Mouse (Mus musculus) liver, postnatal 0 days (tissue): ENCODE measurements around the gene H2-Q7. TPM values are rescaled to one million over a fixed set of nuclear protein-coding genes. Genes with fewer than 3 reads are reported as not detected.
"Not testable (repeated sequence)": the region's sequence is repeated elsewhere in the genome, so short reads cannot be mapped to it uniquely, and the experiment has no call there.

Experiments used
- ATAC-seq: fragments of 200-750 bp; cut with Nextera tagmentation; 2 replicates; pipeline ENCODE4 v1.8.0; 2017; ENCODE audit warnings: mild to moderate bottlenecking, moderate library complexity
- DNase-seq: peaks from one replicate; pipeline ENCODE4 v3.0.0-alpha.2; 2016
- H3K27ac ChIP-seq: fragments of 300-500 bp; sonication (generic); 2 replicates; pipeline ENCODE4 v1.5.1; 2014; ENCODE audit warnings: antibody characterized with exemption, moderate library complexity, mild to moderate bottlenecking, low read depth
- H3K27me3 ChIP-seq: fragments of 300-500 bp; sonication (generic); 2 replicates; pipeline ENCODE4 v1.6.1; 2014; ENCODE audit warnings: low read length, control low read depth, mixed read lengths; ENCODE audit not compliant: insufficient read depth
- H3K36me3 ChIP-seq: fragments of 300-500 bp; sonication (generic); replicated peaks from 2 replicates; pipeline ENCODE4 v1.6.1; 2014; ENCODE audit warnings: mild to moderate bottlenecking, control low read depth, low read length, moderate library complexity, mixed read lengths; ENCODE audit not compliant: insufficient read depth
- H3K4me1 ChIP-seq: fragments of 300-500 bp; sonication (generic); 2 replicates; pipeline ENCODE4 v1.6.1; 2014; ENCODE audit warnings: antibody characterized with exemption, mild to moderate bottlenecking, control low read depth; ENCODE audit not compliant: insufficient read depth
- H3K4me2 ChIP-seq: fragments of 300-500 bp; sonication (generic); 2 replicates; pipeline ENCODE4 v1.6.1; 2014; ENCODE audit warnings: low read depth, mild to moderate bottlenecking, low read length, moderate library complexity, mixed read lengths
- H3K4me3 ChIP-seq: fragments of 300-500 bp; sonication (generic); 2 replicates; pipeline ENCODE4 v1.5.1; 2014; ENCODE audit warnings: low read depth, low read length
- H3K9ac ChIP-seq: fragments of 300-500 bp; sonication (generic); replicated peaks from 2 replicates; pipeline ENCODE4 v1.6.1; 2014; ENCODE audit warnings: mild to moderate bottlenecking, moderate library complexity
- H3K9me3 ChIP-seq: fragments of 300-500 bp; sonication (generic); 2 replicates; pipeline ENCODE4 v1.6.1; 2016; ENCODE audit warnings: mild to moderate bottlenecking, control low read depth, low read length, mixed read lengths
- CTCF ChIP-seq: sonication (generic); IDR thresholded peaks from 2 replicates; pipeline ENCODE4 v1.5.1; 2016; ENCODE audit warnings: antibody characterized with exemption, low read depth
- WGBS: fragments of 180-500 bp; shearing (Covaris S2); extraction: QIAGEN DNeasy Blood & Tissue Kit; methylation state at CpG from one replicate; pipeline ENCODE4 v1.1.7; 2014; ENCODE audit not compliant: insufficient replicate concordance; 5-methylcytosine and 5-hydroxymethylcytosine counted together
- polyA plus RNA-seq: library from polyadenylated mRNA; unstranded; fragments of >200 nt; fragmentation: Nextera tagmentation; extraction: Ambion mirVana; gene quantifications from 2 replicates; pipeline ENCODE4 v1.2.1, GENCODE M21; 2015

Gene H2-Q7
- polyA plus RNA-seq, 1 experiment from 2014 or later: 7.9 TPM

DNA sequence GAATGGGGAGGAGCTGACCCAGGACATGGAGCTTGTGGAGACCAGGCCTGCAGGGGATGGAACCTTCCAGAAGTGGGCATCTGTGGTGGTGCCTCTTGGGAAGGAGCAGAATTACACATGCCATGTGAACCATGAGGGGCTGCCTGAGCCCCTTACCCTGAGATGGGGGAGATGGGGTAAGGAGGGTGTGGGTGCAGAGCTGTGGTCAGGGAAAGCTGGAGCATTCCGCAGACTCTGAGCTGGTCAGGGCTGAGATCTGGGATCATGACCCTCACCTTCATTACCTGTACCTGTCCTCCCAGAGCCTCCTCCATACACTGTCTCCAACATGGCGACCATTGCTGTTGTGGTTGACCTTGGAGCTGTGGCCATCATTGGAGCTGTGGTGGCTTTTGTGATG, 3.4 kb downstream of the H2-Q7 start:
- not testable (repeated sequence) for H3K9ac ChIP-seq, H3K4me3 ChIP-seq, H3K4me2 ChIP-seq, H3K4me1 ChIP-seq, H3K9me3 ChIP-seq, DNase-seq, ATAC-seq, H3K27ac ChIP-seq, H3K36me3 ChIP-seq
- WGBS: 67% methylated on average over 2 of the region's 2 CpGs
- H3K27me3 ChIP-seq: peaks cover 12% of the 10 kb centered on the region

DNA sequence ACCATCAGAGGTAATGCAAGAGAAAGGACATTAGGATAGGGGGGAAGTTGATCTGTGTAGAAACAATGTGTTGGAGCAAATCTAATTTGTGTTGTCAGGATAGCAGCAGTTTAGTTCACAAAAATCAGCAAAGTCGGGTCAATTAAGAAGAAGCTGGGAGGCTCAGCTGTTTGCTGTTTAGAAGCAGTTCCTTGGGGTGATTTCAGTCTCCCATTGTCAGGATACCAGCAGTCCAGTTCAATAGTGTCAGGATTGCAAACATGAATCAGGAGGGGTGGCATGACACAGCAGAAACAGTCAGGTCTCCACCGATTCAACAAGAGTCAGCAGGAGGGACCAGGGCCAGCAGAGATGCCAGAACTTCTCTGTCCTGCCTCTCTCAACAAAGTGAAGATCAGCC, 5.6 kb downstream of the H2-Q7 start:
- H3K4me2 ChIP-seq, H3K9me3 ChIP-seq, H3K36me3 ChIP-seq, H3K27ac ChIP-seq, DNase-seq, H3K4me1 ChIP-seq, H3K27me3 ChIP-seq, H3K9ac ChIP-seq, ATAC-seq, H3K4me3 ChIP-seq: not testable (repeated sequence)
- 79% methylated on average over 2 of the region's 2 CpGs for WGBS

DNA sequence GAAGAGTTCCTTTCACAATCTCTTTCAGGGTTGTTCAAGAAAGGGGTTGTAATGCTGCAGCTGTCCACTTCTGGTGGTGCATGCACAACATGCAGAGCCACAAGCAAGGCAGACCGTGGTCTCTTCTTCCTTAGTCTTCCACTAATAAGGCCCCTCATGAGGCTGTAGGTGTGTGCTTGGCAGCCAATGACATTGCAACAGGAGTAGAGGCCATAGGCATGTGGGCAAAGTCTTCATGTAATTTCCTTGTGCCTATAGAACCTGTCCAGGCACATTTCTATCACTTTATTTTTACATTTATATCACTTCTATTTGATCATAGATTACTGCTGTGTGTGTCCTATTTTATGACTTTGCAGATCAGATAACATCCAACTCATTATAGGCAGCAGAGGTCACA, 19.3 kb downstream of the H2-Q7 start:
- not testable (repeated sequence) for H3K9me3 ChIP-seq, H3K9ac ChIP-seq, DNase-seq, H3K27ac ChIP-seq, ATAC-seq, H3K4me2 ChIP-seq, H3K27me3 ChIP-seq, H3K36me3 ChIP-seq, H3K4me1 ChIP-seq, H3K4me3 ChIP-seq
- WGBS: no CpG with 5 or more reads among the region's 1 CpGs

DNA sequence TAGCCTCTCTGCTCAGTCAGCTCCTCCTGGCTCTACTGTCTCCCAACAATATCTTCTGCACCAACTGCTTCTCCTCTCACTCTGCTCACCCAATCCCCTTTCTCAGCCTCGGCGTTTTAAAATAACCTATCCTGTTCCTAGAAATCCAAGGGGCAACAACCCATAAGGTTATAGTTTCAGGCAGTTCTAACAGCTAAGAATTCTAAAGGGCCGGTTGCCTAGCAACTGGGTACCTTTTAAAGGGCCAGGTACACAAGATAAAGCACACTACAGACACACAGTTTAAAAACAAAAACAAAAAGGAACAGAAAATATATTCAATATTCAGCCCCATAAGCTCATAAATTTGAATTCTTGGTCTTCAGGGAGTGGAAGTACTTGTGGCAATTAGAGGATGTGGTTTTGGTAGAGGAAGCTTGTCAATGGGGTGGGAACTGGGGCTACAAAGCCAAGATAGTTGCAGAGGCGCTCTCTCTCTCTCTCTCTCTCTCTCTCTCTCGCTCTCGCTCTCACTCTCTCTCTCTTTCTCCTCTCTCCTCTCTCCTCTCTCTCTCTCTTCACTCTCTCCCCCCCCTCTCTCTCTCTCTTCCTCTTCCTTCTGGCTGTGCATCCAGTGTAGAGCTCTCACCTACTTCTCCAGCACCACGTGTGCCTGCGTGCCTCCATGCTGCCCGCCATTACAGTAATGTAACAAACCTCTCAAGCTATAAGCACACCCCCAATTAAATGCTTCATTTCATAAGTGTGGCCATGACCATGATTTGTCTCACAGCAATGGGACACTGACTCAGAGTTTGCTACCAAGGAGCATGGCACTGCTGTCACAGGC, 21.8 kb downstream of the H2-Q7 start:
- H3K9ac ChIP-seq, DNase-seq, ATAC-seq, H3K4me3 ChIP-seq, H3K4me2 ChIP-seq, H3K4me1 ChIP-seq, H3K27ac ChIP-seq, H3K9me3 ChIP-seq, H3K27me3 ChIP-seq, H3K36me3 ChIP-seq: not testable (repeated sequence)
- 18% methylated on average over 2 of the region's 9 CpGs for WGBS

DNA sequence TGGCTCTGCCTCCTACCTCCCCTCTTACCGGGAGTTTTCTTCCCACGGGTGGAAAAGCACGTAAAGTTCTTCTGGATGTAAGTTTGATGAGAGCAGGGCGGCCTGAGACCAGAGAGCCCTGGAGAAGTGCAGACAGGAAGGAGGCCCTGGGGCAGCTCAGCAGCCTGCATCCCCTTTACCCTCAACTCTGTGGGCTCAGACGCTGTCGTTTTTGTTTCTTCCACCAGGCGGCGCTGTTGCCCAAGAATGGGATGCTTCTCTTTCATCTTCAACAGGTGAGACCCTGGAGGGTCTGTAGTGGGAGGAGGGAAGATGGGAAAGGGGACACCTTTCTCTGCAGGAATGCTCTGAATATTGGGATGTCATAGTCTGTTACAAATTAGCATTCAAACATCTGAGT, 26.7 kb downstream of the H2-Q7 start:
- WGBS: 5% methylated on average over 8 of the region's 8 CpGs
- H3K27ac ChIP-seq, H3K9ac ChIP-seq, H3K36me3 ChIP-seq, ATAC-seq, H3K9me3 ChIP-seq, H3K4me1 ChIP-seq, H3K4me2 ChIP-seq, H3K4me3 ChIP-seq: not testable (repeated sequence)
- peak; percentile 70 for DNase-seq
- TF ChIP-seq CTCF: peak; percentile 84
- peaks cover 16% of the 10 kb centered on the region for H3K27me3 ChIP-seq

DNA sequence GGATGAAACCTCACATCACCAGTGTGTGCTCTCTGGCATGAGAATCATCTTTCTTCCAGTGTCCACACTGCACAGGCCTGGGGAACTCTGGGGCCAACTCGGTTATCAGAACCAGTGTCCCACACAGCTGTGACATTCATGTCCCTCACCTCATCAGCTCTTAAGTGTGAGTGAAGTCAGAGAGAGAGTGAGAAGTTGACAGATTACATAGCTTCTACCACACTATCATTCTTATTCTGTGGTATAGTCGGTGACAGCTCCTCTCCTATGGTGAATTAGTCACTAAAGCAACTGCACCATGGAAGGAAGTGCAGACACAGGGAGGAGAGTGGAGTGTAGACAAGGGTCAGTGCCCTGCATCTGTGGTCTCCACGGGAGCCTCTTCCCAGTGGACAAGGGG, 30.0 kb downstream of the H2-Q7 start:
- not testable (repeated sequence) for DNase-seq, H3K9me3 ChIP-seq, H3K36me3 ChIP-seq, H3K27ac ChIP-seq, H3K4me2 ChIP-seq, H3K4me3 ChIP-seq, H3K9ac ChIP-seq, ATAC-seq, H3K4me1 ChIP-seq
- H3K27me3 ChIP-seq: peaks cover 19% of the 10 kb centered on the region
- WGBS: 45% methylated on average over 3 of the region's 3 CpGs
